Mouse (Mus musculus): ENCODE results near the gene Nfib. TPM values are rescaled to one million over a fixed set of nuclear protein-coding genes. Genes with fewer than 3 reads are reported as not detected.

Gene Nfib
- polyA plus RNA-seq, 1 experiment, result 4.1 TPM

GRCm38 (mm10) chr4:82619003-82619402, 86.5 kb downstream of the Nfib start:
- TF ChIP-seq POLR2A (IDR thresholded peaks at IDR 0.05; ENCODE audit: borderline replicate concordance, control insufficient read depth, low read depth, low read length) (no peak), CTCF (IDR thresholded peaks at IDR 0.05; ENCODE audit: control insufficient read depth, insufficient read depth, low read length) (no peak)
- Histone ChIP-seq H3K4me1 (ENCODE audit: control insufficient read depth, insufficient read depth, low read length) (no peaks in the 10 kb centered on the region; the same call in 1 of the 2 replicates), H3K4me3 (replicated peaks; ENCODE audit: control insufficient read depth, low read depth, low read length) (no peak overlapping the region), H3K27ac (ENCODE audit: control insufficient read depth, insufficient read depth, low read depth, low read length, poor library complexity) (no peak overlapping the region)
- WGBS, result 65% methylated on average over 2 of the region's 2 CpGs

GRCm38 (mm10) chr4:82617257-82617656, 88.3 kb downstream of the Nfib start:
- no peaks in the 10 kb centered on the region for H3K4me1 ChIP-seq (ENCODE audit: control insufficient read depth, insufficient read depth, low read length)
- TF ChIP-seq CTCF (IDR thresholded peaks at IDR 0.05; ENCODE audit: control insufficient read depth, insufficient read depth, low read length) (no peak), POLR2A (IDR thresholded peaks at IDR 0.05; ENCODE audit: borderline replicate concordance, control insufficient read depth, low read depth, low read length) (no peak)
- no peak overlapping the region for H3K27ac ChIP-seq (ENCODE audit: control insufficient read depth, insufficient read depth, low read depth, low read length, poor library complexity)
- WGBS, result 68% methylated on average over 10 of the region's 10 CpGs
- no peak overlapping the region for H3K4me3 ChIP-seq (replicated peaks; ENCODE audit: control insufficient read depth, low read depth, low read length)

GRCm38 (mm10) chr4:82615712-82616111, 89.8 kb downstream of the Nfib start:
- no peak overlapping the region for H3K4me3 ChIP-seq (replicated peaks; ENCODE audit: control insufficient read depth, low read depth, low read length)
- H3K4me1 ChIP-seq (ENCODE audit: control insufficient read depth, insufficient read depth, low read length), result no peaks in the 10 kb centered on the region
- TF ChIP-seq CTCF (IDR thresholded peaks at IDR 0.05; ENCODE audit: control insufficient read depth, insufficient read depth, low read length) (no peak), POLR2A (IDR thresholded peaks at IDR 0.05; ENCODE audit: borderline replicate concordance, control insufficient read depth, low read depth, low read length) (no peak)
- H3K27ac ChIP-seq (ENCODE audit: control insufficient read depth, insufficient read depth, low read depth, low read length, poor library complexity), result no peak overlapping the region
- WGBS, result 87% methylated on average over 5 of the region's 5 CpGs

DNA sequence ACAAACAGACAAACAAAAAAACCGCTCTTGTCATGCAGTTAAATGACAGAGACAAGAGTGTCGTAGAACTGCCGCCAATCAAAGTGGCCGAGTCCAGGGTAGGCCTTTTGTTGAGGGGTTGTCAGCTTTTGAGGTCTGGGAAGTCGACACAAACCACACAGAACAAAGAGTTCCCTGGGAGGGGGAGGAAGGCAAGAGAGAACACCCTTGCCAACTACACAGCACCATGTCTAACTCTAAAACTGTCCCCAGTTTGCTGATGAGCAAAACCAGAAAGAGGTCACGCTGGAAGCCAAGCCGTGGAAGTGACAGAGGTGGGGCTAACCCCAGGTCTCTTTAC, 91.1 kb downstream of the Nfib start:
- no peak overlapping the region for H3K4me3 ChIP-seq (replicated peaks; ENCODE audit: control insufficient read depth, low read depth, low read length)
- TF ChIP-seq POLR2A (IDR thresholded peaks at IDR 0.05; ENCODE audit: borderline replicate concordance, control insufficient read depth, low read depth, low read length) (no peak), CTCF (IDR thresholded peaks at IDR 0.05; ENCODE audit: control insufficient read depth, insufficient read depth, low read length) (no peak)
- WGBS, result 60% methylated on average over 7 of the region's 7 CpGs
- no peaks in the 10 kb centered on the region for H3K4me1 ChIP-seq (ENCODE audit: control insufficient read depth, insufficient read depth, low read length)
- H3K27ac ChIP-seq (ENCODE audit: control insufficient read depth, insufficient read depth, low read depth, low read length, poor library complexity), result no peak overlapping the region

DNA sequence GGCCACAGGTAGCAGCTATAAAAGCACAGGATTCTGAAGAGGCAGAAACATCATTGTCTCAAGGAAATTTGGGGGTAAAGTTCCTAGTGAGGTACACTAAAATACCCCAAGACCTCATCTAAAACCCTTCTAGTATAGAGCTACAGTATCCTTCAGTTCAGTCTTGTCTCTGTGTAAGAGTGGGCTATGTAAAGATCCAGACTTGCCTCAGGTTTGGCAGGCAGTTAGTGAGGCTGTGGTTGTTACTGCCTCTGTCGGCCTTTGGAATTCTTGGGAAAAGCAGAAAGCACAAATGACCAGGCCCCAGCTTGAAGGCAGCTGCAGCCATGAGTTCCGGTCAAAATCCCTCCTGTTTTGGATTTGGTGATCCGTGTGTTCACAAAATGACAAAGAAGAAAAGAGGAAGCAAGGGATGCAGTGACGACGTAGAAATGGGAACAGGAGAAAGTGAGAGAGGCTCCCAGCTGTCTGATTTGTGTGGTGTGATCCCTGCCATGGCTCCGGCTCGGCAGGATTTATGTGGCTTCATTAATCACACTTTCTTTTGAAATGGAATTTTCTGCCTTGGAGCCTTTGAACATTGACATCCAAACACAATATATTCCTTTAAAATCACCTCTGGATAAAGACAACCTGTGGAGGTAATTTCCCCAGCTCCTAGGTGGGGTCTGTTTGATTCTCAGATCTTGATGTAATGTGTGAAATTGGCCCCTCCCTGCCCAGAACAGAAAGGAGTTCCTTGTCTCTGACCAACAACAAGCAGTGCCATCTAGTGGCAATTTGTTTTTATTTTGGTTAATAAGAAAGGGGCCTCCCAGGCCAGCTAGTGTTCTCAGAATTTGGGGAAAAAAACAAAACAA, 91.7 kb downstream of the Nfib start:
- WGBS, result 59% methylated on average over 7 of the region's 7 CpGs
- no peaks in the 10 kb centered on the region for H3K4me1 ChIP-seq (ENCODE audit: control insufficient read depth, insufficient read depth, low read length)
- no peak overlapping the region for H3K27ac ChIP-seq (ENCODE audit: control insufficient read depth, insufficient read depth, low read depth, low read length, poor library complexity)
- no peak for TF ChIP-seq POLR2A (IDR thresholded peaks at IDR 0.05; ENCODE audit: borderline replicate concordance, control insufficient read depth, low read depth, low read length)
- no peak for TF ChIP-seq CTCF (IDR thresholded peaks at IDR 0.05; ENCODE audit: control insufficient read depth, insufficient read depth, low read length)
- H3K4me3 ChIP-seq (replicated peaks; ENCODE audit: control insufficient read depth, low read depth, low read length), result no peak overlapping the region

DNA sequence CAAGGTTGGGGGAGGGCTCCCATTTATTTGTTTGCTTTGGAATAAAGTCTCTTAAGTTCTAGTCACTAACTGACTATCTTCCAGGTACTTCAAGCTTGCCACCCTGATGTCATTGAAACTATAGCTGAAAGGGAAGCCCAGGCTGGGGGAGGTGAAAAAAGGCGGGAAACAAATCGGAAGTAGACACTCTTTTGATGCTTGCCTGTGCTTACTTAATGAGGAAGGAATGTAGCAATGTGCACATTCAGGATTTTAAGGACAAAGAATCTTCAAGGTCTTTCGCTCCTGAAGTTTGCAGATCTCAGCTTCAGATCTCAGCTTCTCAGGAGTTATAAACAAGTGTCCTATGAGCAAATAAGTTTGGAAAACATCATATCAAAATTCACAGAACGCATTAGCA, 95.9 kb downstream of the Nfib start:
- WGBS, result 73% methylated on average over 4 of the region's 4 CpGs
- Histone ChIP-seq H3K4me1 (ENCODE audit: control insufficient read depth, insufficient read depth, low read length) (no peaks in the 10 kb centered on the region), H3K27ac (ENCODE audit: control insufficient read depth, insufficient read depth, low read depth, low read length, poor library complexity) (no peak overlapping the region), H3K4me3 (replicated peaks; ENCODE audit: control insufficient read depth, low read depth, low read length) (no peak overlapping the region)
- TF ChIP-seq POLR2A (IDR thresholded peaks at IDR 0.05; ENCODE audit: borderline replicate concordance, control insufficient read depth, low read depth, low read length), result no peak
- no peak for TF ChIP-seq CTCF (IDR thresholded peaks at IDR 0.05; ENCODE audit: control insufficient read depth, insufficient read depth, low read length)

- no peaks in the 10 kb centered on the region for H3K4me1 ChIP-seq (ENCODE audit: control insufficient read depth, insufficient read depth, low read length)
- H3K4me3 ChIP-seq (replicated peaks; ENCODE audit: control insufficient read depth, low read depth, low read length), result no peak overlapping the region
- TF ChIP-seq POLR2A (IDR thresholded peaks at IDR 0.05; ENCODE audit: borderline replicate concordance, control insufficient read depth, low read depth, low read length) (no peak), CTCF (IDR thresholded peaks at IDR 0.05; ENCODE audit: control insufficient read depth, insufficient read depth, low read length) (no peak)
- H3K27ac ChIP-seq (ENCODE audit: control insufficient read depth, insufficient read depth, low read depth, low read length, poor library complexity), result no peak overlapping the region
- WGBS, result 80% methylated on average over 9 of the region's 9 CpGs
Measured at GRCm38 (mm10) chr4:82608768-82609610, 96.6 kb downstream of the Nfib start.

DNA sequence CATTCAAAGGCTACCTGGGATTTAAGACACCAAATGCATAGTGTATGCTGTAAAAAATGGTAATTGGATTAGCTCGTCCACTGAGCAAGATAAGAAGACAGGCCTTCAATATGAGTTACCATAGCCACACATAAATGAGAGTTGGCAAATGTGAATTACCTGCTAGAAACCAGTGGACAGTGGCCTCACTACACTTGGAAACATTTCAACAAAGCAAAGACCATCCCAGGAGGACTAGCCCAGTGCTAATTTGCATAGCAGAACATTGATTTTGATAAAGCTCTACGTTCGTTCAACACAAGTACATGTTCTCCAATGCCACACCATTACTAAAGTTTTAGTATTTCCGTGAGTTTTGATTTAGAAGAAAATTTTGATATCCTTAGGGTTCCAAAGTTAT, 98.3 kb downstream of the Nfib start:
- Histone ChIP-seq H3K4me1 (ENCODE audit: control insufficient read depth, insufficient read depth, low read length) (no peaks in the 10 kb centered on the region), H3K4me3 (replicated peaks; ENCODE audit: control insufficient read depth, low read depth, low read length) (no peak overlapping the region), H3K27ac (ENCODE audit: control insufficient read depth, insufficient read depth, low read depth, low read length, poor library complexity) (no peak overlapping the region)
- TF ChIP-seq POLR2A (IDR thresholded peaks at IDR 0.05; ENCODE audit: borderline replicate concordance, control insufficient read depth, low read depth, low read length), result no peak
- no peak for TF ChIP-seq CTCF (IDR thresholded peaks at IDR 0.05; ENCODE audit: control insufficient read depth, insufficient read depth, low read length)
- 88% methylated on average over 4 of the region's 4 CpGs for WGBS

All from bone marrow, adult 2 months (tissue).